Mouse (Mus musculus) monocyte, adult 5-6 weeks (primary cell): ENCODE measurements around the gene 4931409K22Rik. TPM values are rescaled to one million over a fixed set of nuclear protein-coding genes. Genes with fewer than 3 reads are reported as not detected.

ENCODE experiments used
- ATAC-seq: fragments of 153-309, 156-312 bp; replicated peaks from 2 replicates; pipeline ENCODE4 v1.8.0; 2017; ENCODE audit warnings: mild to moderate bottlenecking; ENCODE audit not compliant: low TSS enrichment, insufficient number of reproducible peaks, severe bottlenecking, poor library complexity, low FRiP score
- total RNA-seq: library from RNA; stranded (forward); fragments of 200-1000, 200-491, 200-594 nt; gene quantifications from 3 replicates; pipeline ENCODE4 v1.2.3, GENCODE M21; 2017

Gene 4931409K22Rik
- total RNA-seq, result not detected in 3 replicates

GRCm38 (mm10) chr5:24556709-24557108 lies at the start of gene 4931409K22Rik:
Gene 4931409K22Rik (minus strand): TSS chr5:24556809.
- ATAC-seq, result no peak

DNA sequence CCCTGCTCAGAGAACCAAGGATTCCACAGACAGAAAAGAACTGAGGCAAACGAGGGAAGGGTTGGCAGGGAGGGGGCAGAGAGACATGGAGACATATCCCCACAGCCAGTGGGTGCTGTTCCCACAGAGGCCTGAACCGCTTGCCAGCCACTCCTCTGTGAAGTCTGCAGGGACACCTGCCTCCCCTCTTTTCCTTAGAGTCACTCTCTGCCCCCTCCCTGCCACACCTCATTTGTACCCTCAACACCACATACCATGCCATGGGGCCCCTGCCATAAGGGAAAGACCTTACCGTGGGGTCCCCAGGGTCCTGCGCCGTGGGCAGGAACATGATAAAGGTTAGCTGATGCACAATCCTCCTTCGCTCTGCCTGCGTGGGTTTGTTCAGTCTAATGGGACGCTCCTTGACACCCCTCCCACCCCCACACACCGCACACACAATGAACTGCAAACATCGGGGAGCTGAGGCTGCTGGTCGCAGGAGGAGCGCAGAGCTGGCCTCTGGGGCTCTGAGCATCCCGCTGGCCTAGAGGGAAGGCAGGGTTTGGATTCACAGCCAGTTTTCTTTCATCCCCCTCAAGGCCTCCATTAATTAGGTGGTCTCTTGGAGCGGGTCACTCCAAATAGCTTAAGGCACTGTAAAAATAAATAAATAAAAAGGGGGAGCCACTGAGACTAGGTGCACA lies 49.5 kb upstream of the 4931409K22Rik start:
- no peak for ATAC-seq

- ATAC-seq, result no peak
Measured at GRCm38 (mm10) chr5:24605321-24605979, 48.8 kb upstream of the 4931409K22Rik start.

DNA sequence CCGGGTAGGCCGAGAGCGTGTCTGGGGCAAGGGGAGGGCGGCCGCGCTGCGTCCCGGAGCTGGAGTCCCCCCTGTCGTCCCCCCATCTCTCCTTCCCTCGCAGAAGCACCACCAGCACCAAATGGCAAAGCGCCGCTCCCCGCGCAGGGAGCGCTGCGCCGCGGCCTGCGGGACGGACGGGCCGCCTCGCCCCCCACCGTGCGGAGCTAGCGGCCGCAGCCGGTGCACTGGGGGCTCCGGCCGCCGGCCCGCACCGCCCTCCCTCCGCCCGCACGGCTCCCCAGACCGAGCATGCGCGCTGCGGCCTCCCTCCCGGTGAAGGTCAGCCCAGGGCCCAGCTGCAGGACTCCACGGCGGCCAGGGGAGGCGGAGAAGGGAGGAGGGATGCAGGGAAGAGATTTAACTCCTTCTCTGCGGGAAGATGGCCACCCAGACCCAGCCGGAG lies 48.1 kb upstream of the 4931409K22Rik start:
- ATAC-seq, result no peak

- ATAC-seq, result no peak
Measured at GRCm38 (mm10) chr5:24604080-24604655, 47.6 kb upstream of the 4931409K22Rik start.

DNA sequence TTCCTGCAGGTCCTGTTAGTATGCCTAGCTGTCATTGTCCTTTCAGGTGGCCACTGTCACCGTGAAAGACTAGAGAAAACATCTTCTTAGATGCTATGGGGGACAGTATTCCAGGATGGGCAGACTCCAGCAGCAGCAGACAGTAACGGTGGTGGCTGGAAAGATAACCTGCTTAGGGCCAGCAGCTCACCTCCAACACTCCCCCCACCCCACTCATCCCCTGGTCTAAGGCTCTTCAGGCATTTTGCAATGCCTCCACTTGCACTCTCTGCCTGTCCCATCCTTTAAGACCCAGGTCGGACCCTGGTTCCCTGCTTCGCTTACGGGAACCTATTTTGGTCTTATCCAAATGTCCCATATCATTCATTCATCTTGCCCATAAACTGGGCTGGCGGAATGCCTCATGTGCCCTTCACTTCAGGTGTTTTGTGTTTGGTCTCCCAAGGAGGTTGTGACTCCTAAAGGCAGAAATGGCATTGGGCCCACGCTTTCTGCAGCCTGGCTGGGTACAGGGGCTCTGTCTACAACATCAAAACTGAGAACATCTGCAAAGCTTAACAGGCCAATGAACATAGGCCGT lies 46.9 kb upstream of the 4931409K22Rik start:
- ATAC-seq, result no peak

DNA sequence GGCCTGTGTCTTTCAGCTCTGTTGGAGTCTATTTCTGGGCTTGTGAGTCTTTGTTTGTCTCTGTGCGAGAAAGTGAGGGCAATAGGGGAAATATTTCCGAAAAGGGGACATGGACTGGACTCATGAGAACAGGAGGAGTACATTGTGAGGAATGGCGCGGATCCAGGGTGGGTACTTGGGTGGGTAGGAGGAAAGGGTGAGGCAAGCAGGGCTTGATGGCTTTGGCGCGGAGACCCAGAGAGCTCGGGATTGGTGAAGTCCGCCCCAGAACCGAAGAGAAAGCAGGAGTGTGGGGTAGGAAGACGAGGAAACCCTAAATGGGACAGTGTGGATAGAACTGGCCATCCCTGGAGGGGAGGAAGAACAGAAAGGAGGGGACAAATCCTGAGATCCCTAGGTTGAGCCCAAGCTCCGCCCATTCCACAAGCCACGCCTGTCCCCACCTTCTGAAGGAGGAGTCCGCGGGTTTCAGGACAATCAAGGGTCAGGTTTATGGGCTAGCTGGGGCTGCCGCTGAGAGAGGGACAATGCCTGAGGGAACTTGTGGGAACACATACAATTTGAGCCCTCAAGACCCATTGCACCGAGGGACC lies 46.2 kb upstream of the 4931409K22Rik start:
- no peak for ATAC-seq

DNA sequence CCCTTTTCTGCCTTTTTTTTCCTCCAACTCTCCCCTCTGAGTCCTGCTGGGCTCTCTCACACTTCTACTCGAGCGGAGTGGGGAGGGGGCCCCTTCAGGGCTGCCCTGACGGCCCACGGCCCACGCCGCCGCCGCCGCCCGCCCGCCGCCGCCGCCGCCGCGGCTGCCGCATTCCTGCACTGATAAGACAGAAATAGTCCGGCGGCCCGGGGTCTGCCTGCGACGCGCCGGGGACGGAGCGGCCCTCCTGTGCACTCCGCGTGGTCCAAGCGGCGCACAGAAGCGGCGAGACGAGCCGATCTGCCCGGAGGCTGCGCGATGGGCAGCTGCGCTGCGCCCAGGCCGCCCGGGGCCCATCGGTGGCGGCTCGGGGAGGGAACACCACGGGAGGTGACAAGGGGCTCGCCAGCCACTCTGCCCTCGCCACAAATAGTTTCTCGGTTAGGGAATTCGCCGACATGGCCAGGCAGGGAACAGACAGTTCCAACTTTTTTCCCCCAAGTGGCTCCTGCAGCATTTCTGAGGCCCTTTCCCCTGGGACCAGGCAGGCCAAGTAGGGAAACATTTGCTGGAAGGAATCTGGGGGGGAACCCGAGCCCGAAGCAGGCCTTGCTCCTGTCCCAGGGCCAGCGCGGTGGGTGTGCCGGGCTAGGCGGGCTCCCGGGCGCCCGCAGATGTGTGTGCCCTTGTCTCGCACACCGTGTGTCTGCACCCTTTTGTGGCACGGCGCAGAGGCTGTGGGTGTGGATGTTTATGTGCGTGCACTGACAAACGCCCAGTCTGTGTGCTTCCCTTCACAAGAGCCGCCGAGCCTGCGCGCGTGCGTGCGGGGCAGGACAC lies 45.5 kb upstream of the 4931409K22Rik start:
- no peak for ATAC-seq

DNA sequence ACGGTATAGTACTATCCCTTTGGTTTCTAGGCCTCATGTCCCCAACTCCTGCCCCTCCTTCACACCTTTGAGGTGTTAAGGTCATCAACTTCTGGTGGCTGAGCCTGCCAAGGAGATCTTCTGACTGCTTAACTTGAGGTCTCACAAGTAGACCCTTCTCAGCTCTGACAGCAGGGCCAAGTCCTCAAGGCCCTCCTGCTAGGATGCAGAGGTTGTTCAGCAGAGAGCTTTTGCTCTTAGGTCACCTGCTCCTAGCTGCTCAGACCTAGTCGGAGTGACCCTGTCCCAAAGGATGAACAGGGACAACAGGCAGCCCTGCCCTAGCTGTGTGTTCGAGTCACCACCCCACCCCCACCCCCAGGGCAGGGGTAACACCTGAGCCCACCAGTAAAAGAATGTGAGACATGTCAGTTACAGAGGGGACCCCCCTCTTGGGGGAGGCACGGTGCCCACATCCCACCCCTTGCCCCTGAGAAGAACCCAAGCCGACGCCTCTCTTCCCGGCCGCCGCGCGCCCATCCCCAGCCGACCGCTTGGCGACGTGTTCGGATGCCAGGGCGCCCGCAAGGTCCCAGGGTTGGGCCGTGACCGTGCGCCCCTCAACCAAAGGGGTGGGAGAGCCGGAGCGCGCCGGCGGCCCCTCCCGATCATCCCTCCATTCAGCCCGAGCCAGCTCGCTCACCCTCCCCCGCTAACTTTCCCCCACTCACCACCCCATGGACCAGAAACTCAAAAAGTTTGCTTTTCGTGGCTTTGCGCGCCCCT lies 44.6 kb upstream of the 4931409K22Rik start:
- no peak for ATAC-seq

DNA sequence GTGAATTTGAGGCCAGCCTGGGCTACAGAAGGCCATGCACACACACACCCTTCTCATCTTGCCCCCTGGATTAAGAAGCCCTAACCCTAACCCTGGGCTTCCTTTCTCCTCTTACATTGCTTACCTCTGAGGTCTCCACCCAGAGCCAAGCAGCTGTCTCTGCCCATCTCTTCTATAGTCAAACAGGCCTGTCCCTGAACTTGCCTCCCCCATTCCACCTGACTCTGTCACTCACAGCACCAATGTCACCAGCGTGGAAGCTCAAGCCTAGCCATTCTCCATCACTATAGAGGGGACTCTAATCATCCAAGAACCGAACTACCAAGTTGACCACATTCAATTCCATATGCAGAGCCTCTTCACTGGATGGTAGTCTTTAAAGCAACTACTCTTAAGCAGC lies 43.6 kb upstream of the 4931409K22Rik start:
- no peak for ATAC-seq

DNA sequence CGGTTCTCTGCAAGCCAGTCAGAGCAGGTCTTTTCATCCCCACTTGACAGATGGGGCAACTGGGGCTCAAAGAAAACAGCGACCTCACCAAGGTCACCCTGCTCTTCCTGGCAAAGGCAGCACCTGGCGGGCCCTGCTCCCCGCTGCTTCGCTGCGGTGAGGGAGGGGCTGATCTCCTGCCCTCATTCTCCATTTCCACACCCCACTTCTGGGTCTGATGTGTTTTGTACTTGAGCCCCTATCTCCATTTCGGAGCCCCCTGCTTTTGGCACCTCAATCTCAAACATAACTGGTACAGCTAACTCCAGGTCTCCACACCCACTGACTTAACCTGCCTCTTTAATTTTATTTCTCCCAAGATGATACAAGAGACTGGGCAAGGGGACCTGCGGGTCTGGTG lies 42.5 kb upstream of the 4931409K22Rik start:
- no peak for ATAC-seq

DNA sequence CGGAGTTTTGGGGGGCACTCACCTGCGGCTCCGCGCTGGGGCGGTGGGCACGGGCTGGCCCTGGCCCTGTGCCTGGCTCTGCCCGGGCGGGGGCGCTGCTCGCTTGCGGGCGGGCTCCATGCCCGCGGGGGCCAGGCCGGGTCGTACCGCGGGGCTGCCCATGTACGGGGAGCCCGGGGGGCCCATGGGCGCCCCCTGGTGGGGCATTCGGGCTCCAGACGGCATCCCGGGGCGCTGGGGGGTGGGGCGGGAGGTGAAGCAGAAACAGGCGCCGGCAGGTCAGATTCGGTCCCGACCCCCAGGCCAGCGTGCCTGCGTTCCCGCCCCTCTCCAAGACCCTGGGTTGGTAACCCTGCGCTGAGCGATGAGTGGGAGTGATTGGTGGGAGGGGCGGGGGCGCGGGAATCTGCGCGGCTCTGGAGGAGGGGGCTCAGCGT lies 42.0 kb upstream of the 4931409K22Rik start:
- no peak for ATAC-seq

GRCm38 (mm10) chr5:24597901-24598569 lies 41.4 kb upstream of the 4931409K22Rik start:
- ATAC-seq, result no peak

- peak; percentile 66 for ATAC-seq
Measured at GRCm38 (mm10) chr5:24597221-24597728, 40.7 kb upstream of the 4931409K22Rik start.

GRCm38 (mm10) chr5:24596519-24597171 lies 40.0 kb upstream of the 4931409K22Rik start:
- no peak for ATAC-seq

DNA sequence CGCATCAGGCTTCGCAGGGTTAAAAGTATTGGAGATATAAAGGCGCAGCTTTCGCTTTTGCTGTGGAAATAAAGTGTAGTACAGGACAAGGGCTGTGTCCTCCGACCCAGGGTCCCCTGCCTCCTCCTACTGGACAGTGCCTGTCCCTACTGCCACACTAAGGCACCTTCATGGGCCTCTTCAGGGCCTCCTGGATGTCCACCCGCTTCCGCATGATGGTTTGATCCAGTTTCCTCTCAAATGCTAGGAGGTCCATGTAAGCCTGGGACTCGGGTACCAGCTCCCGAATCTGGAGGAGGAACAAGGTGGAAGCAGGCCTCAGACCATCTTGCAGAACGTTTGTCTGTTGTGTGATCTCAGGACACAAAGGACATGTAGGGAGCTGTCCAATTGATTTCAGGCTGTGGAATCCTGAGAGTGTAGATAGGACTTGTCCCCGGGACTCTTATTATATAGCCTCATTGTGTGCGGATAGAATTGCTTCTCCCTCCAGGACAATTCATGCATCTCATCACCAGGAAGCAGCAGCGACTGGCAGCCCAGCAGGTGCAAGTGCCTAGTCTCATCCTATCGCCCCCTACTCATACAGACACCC lies 39.3 kb upstream of the 4931409K22Rik start:
- no peak for ATAC-seq
